Mouse (Mus musculus): Measurements from ENCODE around the gene Tmem59. TPM values are rescaled to one million over a fixed set of nuclear protein-coding genes. Genes with fewer than 3 reads are reported as not detected.
A peak's percentile ranks its signal among the peaks of the same experiment; 100 is the strongest.

The Tmem59 gene
- total RNA-seq, 2 experiments from 2014 or later, result 150 to 151 TPM

- intact Hi-C loops (cut with DNase I), result loop anchor here (2.0 to 5.0 kb wide), 5 partner anchors 74 to 527 kb away; partner anchors contain the start of genes Hspb11, Lrrc42, Ndc1 and Pars2
- DNase-seq, result peak; percentile 50 to 58
Observed at GRCm38 (mm10) chr4:107178830-107179490, 761 bp downstream of the Tmem59 start, which contains the start of gene Tceanc2. Gene Tceanc2 (minus strand): TSS chr4:107179116.

- intact Hi-C loops (cut with DNase I), result loop anchor here (2.0 to 5.0 kb wide), 5 partner anchors 73 to 527 kb away; partner anchors contain the start of genes Hspb11, Lrrc42, Ndc1 and Pars2
- DNase-seq, result no peak
Observed at GRCm38 (mm10) chr4:107179561-107179960, 1.4 kb downstream of the Tmem59 start.

GRCm38 (mm10) chr4:107180746-107181145 is 2.5 kb downstream of the Tmem59 start:
- intact Hi-C loops (cut with DNase I), result no loop called here
- no peak for DNase-seq

GRCm38 (mm10) chr4:107181866-107182265 is 3.7 kb downstream of the Tmem59 start:
- DNase-seq, result no peak
- intact Hi-C loops (cut with DNase I), result no loop called here

- intact Hi-C loops (cut with DNase I), result no loop called here
- no peak for DNase-seq
Observed at GRCm38 (mm10) chr4:107182796-107183195, 4.6 kb downstream of the Tmem59 start.

- no peak for DNase-seq
- intact Hi-C loops (cut with DNase I), result no loop called here
Observed at GRCm38 (mm10) chr4:107183203-107183602, 5.0 kb downstream of the Tmem59 start.

- intact Hi-C loops (cut with DNase I), result no loop called here
- no peak for DNase-seq
Observed at GRCm38 (mm10) chr4:107185703-107186102, 7.5 kb downstream of the Tmem59 start.

- intact Hi-C loops (cut with DNase I), result no loop called here
- DNase-seq, result no peak
Observed at GRCm38 (mm10) chr4:107193841-107194240, 15.6 kb downstream of the Tmem59 start.

GRCm38 (mm10) chr4:107196454-107196853 is 18.3 kb downstream of the Tmem59 start:
- DNase-seq, result no peak
- intact Hi-C loops (cut with DNase I), result loop anchor here (5.0 kb wide), 1 partner anchor 151 kb away; no protein-coding TSS in a partner anchor

- intact Hi-C loops (cut with DNase I), result loop anchor here (5.0 kb wide), 1 partner anchor 149 kb away; no protein-coding TSS in a partner anchor
- no peak for DNase-seq
Observed at GRCm38 (mm10) chr4:107198072-107198471, 19.9 kb downstream of the Tmem59 start.

GRCm38 (mm10) chr4:107201779-107202178 is 23.6 kb downstream of the Tmem59 start:
- DNase-seq, result no peak
- intact Hi-C loops (cut with DNase I), result no loop called here

- intact Hi-C loops (cut with DNase I), result no loop called here
- DNase-seq, result no peak
Observed at GRCm38 (mm10) chr4:107203001-107203400, 24.8 kb downstream of the Tmem59 start.

GRCm38 (mm10) chr4:107207016-107207415 is 28.8 kb downstream of the Tmem59 start:
- intact Hi-C loops (cut with DNase I), result no loop called here
- DNase-seq, result no peak

GRCm38 (mm10) chr4:107208880-107209279 is 30.7 kb downstream of the Tmem59 start, which contains the start of gene Ldlrad1:
Gene Ldlrad1 (plus strand): TSS chr4:107209180.
- intact Hi-C loops (cut with DNase I), result no loop called here
- no peak for DNase-seq

GRCm38 (mm10) chr4:107210483-107211097 is 32.4 kb downstream of the Tmem59 start:
- intact Hi-C loops (cut with DNase I), result no loop called here
- no peak for DNase-seq

GRCm38 (mm10) chr4:107211465-107211864 is 33.3 kb downstream of the Tmem59 start:
- intact Hi-C loops (cut with DNase I), result no loop called here

GRCm38 (mm10) chr4:107211936-107212335 is 33.7 kb downstream of the Tmem59 start:
- DNase-seq, result no peak
- intact Hi-C loops (cut with DNase I), result no loop called here

More at GRCm38 (mm10) chr4:107211465-107211864, 33.3 kb downstream of the Tmem59 start:
- DNase-seq, result no peak

- no peak for DNase-seq
- intact Hi-C loops (cut with DNase I), result no loop called here
Observed at GRCm38 (mm10) chr4:107213279-107214011, 35.2 kb downstream of the Tmem59 start.

GRCm38 (mm10) chr4:107217574-107217973 is 39.4 kb downstream of the Tmem59 start:
- intact Hi-C loops (cut with DNase I), result no loop called here
- DNase-seq, result no peak

GRCm38 (mm10) chr4:107221524-107221923 is 43.3 kb downstream of the Tmem59 start:
- DNase-seq, result no peak
- intact Hi-C loops (cut with DNase I), result no loop called here

All from heart, postnatal 36 days (tissue).